Mouse (Mus musculus) forebrain, postnatal 0 days (tissue): ENCODE results near the gene Pkdrej. TPM values are rescaled to one million over a fixed set of nuclear protein-coding genes. Genes with fewer than 3 reads are reported as not detected.

Experiments used
- ATAC-seq: fragments of 200-750 bp; cut with Nextera tagmentation; 2 replicates; pipeline ENCODE4 v1.8.0; 2017; ENCODE audit warnings: mild to moderate bottlenecking, moderate library complexity
- DNase-seq: peaks from one replicate; pipeline ENCODE4 v3.0.0-alpha.2; 2015
- H3K27ac ChIP-seq: fragments of 300-500 bp; sonication (generic); 2 replicates; pipeline ENCODE4 v1.5.1; 2014; ENCODE audit warnings: low read depth, mild to moderate bottlenecking, antibody characterized with exemption, low read length, moderate library complexity, mixed read lengths
- H3K27me3 ChIP-seq: fragments of 300-500 bp; sonication (generic); 2 replicates; pipeline ENCODE4 v1.6.1; 2014; ENCODE audit warnings: mild to moderate bottlenecking, low read length, mixed read lengths; ENCODE audit not compliant: insufficient read depth
- H3K36me3 ChIP-seq: fragments of 300-500 bp; sonication (generic); 2 replicates; pipeline ENCODE4 v1.6.1; 2014; ENCODE audit warnings: mild to moderate bottlenecking, moderate library complexity; ENCODE audit not compliant: insufficient read depth
- H3K4me1 ChIP-seq: fragments of 300-500 bp; sonication (generic); 2 replicates; pipeline ENCODE4 v1.6.1; 2014; ENCODE audit warnings: antibody characterized with exemption; ENCODE audit not compliant: insufficient read depth
- H3K4me2 ChIP-seq: fragments of 300-500 bp; sonication (generic); 2 replicates; pipeline ENCODE4 v1.6.1; 2014; ENCODE audit warnings: low read depth, mild to moderate bottlenecking, moderate library complexity
- H3K4me3 ChIP-seq: fragments of 300-500 bp; sonication (generic); 2 replicates; pipeline ENCODE4 v1.5.1; 2014; ENCODE audit warnings: low read depth, low read length, mixed read lengths
- H3K9ac ChIP-seq: fragments of 300-500 bp; sonication (generic); 2 replicates; pipeline ENCODE4 v1.6.1; 2014; ENCODE audit warnings: mild to moderate bottlenecking
- H3K9me3 ChIP-seq: fragments of 300-500 bp; sonication (generic); 2 replicates; pipeline ENCODE4 v1.6.1; 2016; ENCODE audit warnings: low read length
- CTCF ChIP-seq: sonication (generic); IDR thresholded peaks from 2 replicates; pipeline ENCODE4 v1.5.1; 2016; ENCODE audit warnings: antibody characterized with exemption, control low read depth, low read depth
- WGBS: fragments of 180-500 bp; shearing (Covaris S2); extraction: QIAGEN DNeasy Blood & Tissue Kit; methylation state at CpG from one replicate; pipeline ENCODE4 v1.1.7; 2014; 5-methylcytosine and 5-hydroxymethylcytosine counted together
- polyA plus RNA-seq: library from polyadenylated mRNA; unstranded; fragments of >200 nt; fragmentation: Nextera tagmentation; extraction: Ambion mirVana; gene quantifications from 2 replicates; pipeline ENCODE4 v1.2.1, GENCODE M21; 2015
- total RNA-seq: library from RNA; depleted of rRNA; stranded (reverse); fragments of >200 nt; gene quantifications from 2 replicates; pipeline ENCODE4 v1.2.3, GENCODE M21; 2014

Pkdrej gene
- total and polyA plus RNA-seq, 2 experiments from 2014 or later: 0.12 to 0.14 TPM

- no peak for TF ChIP-seq CTCF
- peak overlapping the region; percentile 69; the same call in 1 of the 2 replicates for H3K4me3 ChIP-seq
- no peaks in the 10 kb centered on the region for H3K36me3 ChIP-seq
- H3K27me3 ChIP-seq: no peaks in the 10 kb centered on the region
- ATAC-seq (no peak), DNase-seq (no peak)
- peak overlapping the region; percentile 88; the same call in 1 of the 2 replicates for H3K9ac ChIP-seq
- 0 out of 2 replicates have a peak overlapping the region, but pooled peaks have one; percentile 96 for H3K27ac ChIP-seq
- no peaks in the 10 kb centered on the region for H3K9me3 ChIP-seq
- peak overlapping the region; percentile 75 for H3K4me2 ChIP-seq
- H3K4me1 ChIP-seq: peaks cover 7% of the 10 kb centered on the region; the same call in 1 of the 2 replicates
- WGBS: 83% methylated on average over 5 of the region's 5 CpGs
These were observed 11.1 kb downstream of the Pkdrej start for GRCm38 (mm10) chr15:85810462-85810805.

GRCm38 (mm10) chr15:85809091-85809490 is 12.4 kb downstream of the Pkdrej start:
- Histone ChIP-seq H3K4me1 (peaks cover 7% of the 10 kb centered on the region; the same call in 1 of the 2 replicates), H3K4me3 (no peak overlapping the region), H3K27me3 (no peaks in the 10 kb centered on the region), H3K36me3 (no peaks in the 10 kb centered on the region), H3K4me2 (no peak overlapping the region), H3K9me3 (no peaks in the 10 kb centered on the region), H3K27ac (no peak overlapping the region), H3K9ac (no peak overlapping the region)
- DNase-seq (no peak), ATAC-seq (no peak)
- 86% methylated on average over 12 of the region's 12 CpGs for WGBS
- TF ChIP-seq CTCF: no peak

GRCm38 (mm10) chr15:85808434-85808833 is 13.1 kb downstream of the Pkdrej start:
- 32% methylated on average over 8 of the region's 8 CpGs for WGBS
- no peak for DNase-seq
- no peak overlapping the region for H3K4me2 ChIP-seq

GRCm38 (mm10) chr15:85808031-85808430 is 13.5 kb downstream of the Pkdrej start:
- Histone ChIP-seq H3K9me3 (no peaks in the 10 kb centered on the region), H3K4me3 (no peak overlapping the region), H3K4me2 (no peak overlapping the region), H3K36me3 (no peaks in the 10 kb centered on the region), H3K27me3 (no peaks in the 10 kb centered on the region), H3K27ac (no peak overlapping the region), H3K4me1 (peaks cover 7% of the 10 kb centered on the region; the same call in 1 of the 2 replicates), H3K9ac (no peak overlapping the region)
- 81% methylated on average over 6 of the region's 6 CpGs for WGBS
- TF ChIP-seq CTCF: no peak
- no peak for DNase-seq
- ATAC-seq: no peak

More at GRCm38 (mm10) chr15:85808434-85808833, 13.1 kb downstream of the Pkdrej start:
- no peaks in the 10 kb centered on the region for H3K9me3 ChIP-seq
- no peaks in the 10 kb centered on the region for H3K27me3 ChIP-seq
- no peak overlapping the region for H3K27ac ChIP-seq
- no peak overlapping the region for H3K9ac ChIP-seq
- H3K4me3 ChIP-seq: no peak overlapping the region
- no peak for ATAC-seq
- H3K36me3 ChIP-seq: no peaks in the 10 kb centered on the region
- TF ChIP-seq CTCF: no peak
- H3K4me1 ChIP-seq: peaks cover 7% of the 10 kb centered on the region; the same call in 1 of the 2 replicates

- H3K27ac ChIP-seq: no peak overlapping the region
- H3K4me2 ChIP-seq: no peak overlapping the region
- no peaks in the 10 kb centered on the region for H3K27me3 ChIP-seq
- 86% methylated on average over 4 of the region's 4 CpGs for WGBS
- H3K9me3 ChIP-seq: no peaks in the 10 kb centered on the region
- H3K4me3 ChIP-seq: no peak overlapping the region
- ATAC-seq (no peak), DNase-seq (no peak)
- H3K9ac ChIP-seq: no peak overlapping the region
- H3K4me1 ChIP-seq: peaks cover 7% of the 10 kb centered on the region; the same call in 1 of the 2 replicates
- TF ChIP-seq CTCF: no peak
- no peaks in the 10 kb centered on the region for H3K36me3 ChIP-seq
These were observed 14.1 kb downstream of the Pkdrej start for GRCm38 (mm10) chr15:85807404-85807803.

GRCm38 (mm10) chr15:85806886-85807285 is 14.6 kb downstream of the Pkdrej start:
- H3K9me3 ChIP-seq: no peaks in the 10 kb centered on the region
- no peak for TF ChIP-seq CTCF
- no peak overlapping the region for H3K27ac ChIP-seq
- 86% methylated on average over 4 of the region's 4 CpGs for WGBS
- H3K4me3 ChIP-seq: no peak overlapping the region
- no peaks in the 10 kb centered on the region for H3K36me3 ChIP-seq
- no peaks in the 10 kb centered on the region for H3K27me3 ChIP-seq
- ATAC-seq (no peak), DNase-seq (no peak)
- no peak overlapping the region for H3K4me2 ChIP-seq
- H3K4me1 ChIP-seq: peaks cover 5% of the 10 kb centered on the region; the same call in 1 of the 2 replicates
- no peak overlapping the region for H3K9ac ChIP-seq

GRCm38 (mm10) chr15:85802931-85803330 is 18.6 kb downstream of the Pkdrej start:
- Histone ChIP-seq H3K27me3 (no peaks in the 10 kb centered on the region), H3K27ac (no peak overlapping the region), H3K9me3 (no peaks in the 10 kb centered on the region), H3K4me3 (no peak overlapping the region), H3K9ac (no peak overlapping the region), H3K36me3 (no peaks in the 10 kb centered on the region), H3K4me2 (no peak overlapping the region), H3K4me1 (no peaks in the 10 kb centered on the region)
- DNase-seq (no peak), ATAC-seq (no peak)
- WGBS: 85% methylated on average over 2 of the region's 2 CpGs
- TF ChIP-seq CTCF: no peak

- no peak overlapping the region for H3K9ac ChIP-seq
- H3K36me3 ChIP-seq: no peaks in the 10 kb centered on the region
- ATAC-seq: no peak
- WGBS: 93% methylated on average over 8 of the region's 8 CpGs
- no peak overlapping the region for H3K4me3 ChIP-seq
- no peak overlapping the region for H3K4me2 ChIP-seq
- H3K4me1 ChIP-seq: no peaks in the 10 kb centered on the region
- H3K27me3 ChIP-seq: no peaks in the 10 kb centered on the region
- H3K27ac ChIP-seq: no peak overlapping the region
- no peak for DNase-seq
- H3K9me3 ChIP-seq: no peaks in the 10 kb centered on the region
- no peak for TF ChIP-seq CTCF
These were observed 22.9 kb downstream of the Pkdrej start for GRCm38 (mm10) chr15:85798676-85799075.
